8 mouse cellular contexts compared by ENCODE assay signal in genomic region chr6:30210788-30211187, GRCm38 (mm10).
DNase-seq lines count a peak whose midpoint lies in the region; ATAC-seq and TF ChIP-seq lines count a peak whose summit lies in the region.

No protein-coding gene starts in this region.

- no peak overlapping the region for H3K4me2 ChIP-seq in kidney, embryonic 16.5 days (replicated peaks; ENCODE audit: low read depth, low read length)
- H3K4me2 ChIP-seq in hindbrain, postnatal 0 days (ENCODE audit: low read depth, low read length): no peak overlapping the region
- H3K4me2 ChIP-seq in midbrain, embryonic 11.5 days: no peak overlapping the region

- H3K36me3 ChIP-seq in kidney, embryonic 16.5 days (ENCODE audit: insufficient read depth, low read length): peaks cover 8% of the 10 kb centered on the region; the same call in 1 of the 2 replicates
- H3K36me3 ChIP-seq in hindbrain, postnatal 0 days (ENCODE audit: insufficient read depth, low read length): 0 out of 2 replicates have a peak, but pooled peaks cover 4% of the 10 kb centered on the region
- no peaks in the 10 kb centered on the region for H3K36me3 ChIP-seq in midbrain, embryonic 11.5 days (ENCODE audit: control insufficient read depth, insufficient read depth, low read length)

- H3K4me1 ChIP-seq in kidney, embryonic 16.5 days (ENCODE audit: insufficient read depth, low read length): peaks cover 2% of the 10 kb centered on the region; the same call in 1 of the 2 replicates
- H3K4me1 ChIP-seq in hindbrain, postnatal 0 days (ENCODE audit: insufficient read depth, low read length): no peaks in the 10 kb centered on the region
- no peaks in the 10 kb centered on the region; the same call in 1 of the 2 replicates for H3K4me1 ChIP-seq in midbrain, embryonic 11.5 days (ENCODE audit: control insufficient read depth, insufficient read depth, low read length)

- no peak for ATAC-seq in kidney, embryonic 16.5 days (ENCODE audit: low FRiP score, low TSS enrichment)
- ATAC-seq in hindbrain, postnatal 0 days: peak; percentile 71
- ATAC-seq in midbrain, embryonic 11.5 days (ENCODE audit: low FRiP score): peak; percentile 65

- peak; percentile 49 for DNase-seq in kidney, adult 11 months
- peak; percentile 74 to 79 for DNase-seq in cerebellum, adult 18-20 months
- peak; percentile 73 for DNase-seq in forelimb bud, embryonic 11.5 days (ENCODE audit: low read depth, low spot score)
- DNase-seq in hindbrain, postnatal 0 days (ENCODE audit: low spot score): peak; percentile 89
- DNase-seq in left cerebral cortex, adult 8-10 months (ENCODE audit: low spot score in 2 of 2): peak; percentile 23 to 43
- DNase-seq in midbrain, embryonic 11.5 days (ENCODE audit: low spot score, missing footprints): peak; percentile 96
- DNase-seq in spleen, adult 12 weeks (ENCODE audit: low spot score): peak; percentile 53

- H3K9me3 ChIP-seq in kidney, embryonic 16.5 days (ENCODE audit: low read length): no peaks in the 10 kb centered on the region
- H3K9me3 ChIP-seq in hindbrain, postnatal 0 days (ENCODE audit: low read length): no peaks in the 10 kb centered on the region
- H3K9me3 ChIP-seq in midbrain, embryonic 11.5 days (ENCODE audit: control insufficient read depth, low read length): no peaks in the 10 kb centered on the region

- H3K4me3 ChIP-seq in kidney, embryonic 16.5 days (ENCODE audit: low read length): no peak overlapping the region
- no peak overlapping the region for H3K4me3 ChIP-seq in hindbrain, postnatal 0 days (ENCODE audit: low read length)
- no peak overlapping the region for H3K4me3 ChIP-seq in midbrain, embryonic 11.5 days (ENCODE audit: low read depth, low read length)

- H3K9ac ChIP-seq in kidney, embryonic 16.5 days (replicated peaks; ENCODE audit: low read length): no peak overlapping the region
- H3K9ac ChIP-seq in hindbrain, postnatal 0 days (replicated peaks; ENCODE audit: low read length): no peak overlapping the region
- H3K9ac ChIP-seq in midbrain, embryonic 11.5 days (ENCODE audit: low read length): no peak overlapping the region

- TF ChIP-seq CTCF in hindbrain, postnatal 0 days (IDR thresholded peaks at IDR 0.05; ENCODE audit: low read depth): peak; percentile 98

- H3K27me3 ChIP-seq in kidney, embryonic 16.5 days (ENCODE audit: insufficient read depth, low read length): no peaks in the 10 kb centered on the region
- H3K27me3 ChIP-seq in hindbrain, postnatal 0 days (ENCODE audit: insufficient read depth, low read length): no peaks in the 10 kb centered on the region
- H3K27me3 ChIP-seq in midbrain, embryonic 11.5 days (ENCODE audit: control insufficient read depth, insufficient read depth, low read length): no peaks in the 10 kb centered on the region

- H3K27ac ChIP-seq in kidney, embryonic 16.5 days (ENCODE audit: low read length): no peak overlapping the region
- H3K27ac ChIP-seq in hindbrain, postnatal 0 days: no peak overlapping the region; the same call in 1 of the 2 replicates
- H3K27ac ChIP-seq in midbrain, embryonic 11.5 days (ENCODE audit: low read depth, low read length): no peak overlapping the region

- WGBS in kidney, embryonic 16.5 days: 30% methylated on average over 5 of the region's 5 CpGs
- WGBS in hindbrain, postnatal 0 days: 37% methylated on average over 5 of the region's 5 CpGs
- 38% methylated on average over 5 of the region's 5 CpGs for WGBS in midbrain, embryonic 11.5 days

Comparison
In these comparisons a context has a peak if more than half of its experiments do, and no peak if none do; other contexts are left out.
1. DNase-seq: peak in every context shown above with its lines; median percentile 96 in midbrain, embryonic 11.5 days; 89 in hindbrain, postnatal 0 days; 76 in cerebellum, adult 18-20 months; 73 in forelimb bud, embryonic 11.5 days; 53 in spleen, adult 12 weeks; 49 in kidney, adult 11 months; 33 in left cerebral cortex, adult 8-10 months.